Mouse (Mus musculus) megakaryocyte, embryonic 14.5 days (primary cell): ENCODE measurements at regions not wholly inside any gene's neighbourhood (a gene's known extent, or its start where the extent isn't known, plus 50 kb on each side); places are given as distances from the start of the nearest gene placed in this dataset.

Source experiments
- FLI1 ChIP-seq: IDR thresholded peaks from 2 replicates; pipeline ENCODE4 v1.6.1; 2012; ENCODE audit warnings: low read length, inconsistent platforms, mixed read lengths
- GATA1 ChIP-seq: IDR thresholded peaks from 3 replicates; pipeline ENCODE4 v1.6.1; 2012; ENCODE audit warnings: mixed read lengths, low read length, inconsistent platforms, borderline replicate concordance

GRCm38 (mm10) chr19:32965488-32965887 lies 208.2 kb downstream of the Pten start:
- TF ChIP-seq GATA1: no peak
- TF ChIP-seq FLI1: no peak
